In the genomic region with DNA sequence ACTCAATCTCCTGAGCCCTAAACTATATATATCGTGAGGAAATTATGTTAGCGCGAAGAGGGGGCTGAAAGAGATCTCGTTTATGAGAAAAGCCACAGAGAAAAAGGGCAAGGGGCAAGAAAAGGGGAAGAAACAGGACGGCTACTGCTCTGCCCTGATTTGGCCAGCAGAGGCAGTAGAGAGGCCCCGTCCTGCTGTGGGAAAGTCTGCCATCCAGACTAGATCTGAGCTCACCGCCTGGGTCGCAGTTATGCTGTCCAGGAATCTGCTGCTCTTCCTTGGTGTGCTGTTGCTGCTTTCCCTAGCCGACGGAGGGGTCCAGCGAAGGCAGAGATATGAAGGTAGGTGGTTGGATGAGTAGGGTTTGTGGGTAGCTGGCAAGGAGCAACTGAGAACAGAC, we compare ENCODE assay signal across 8 mouse cellular contexts. TPM values are rescaled to one million over a fixed set of nuclear protein-coding genes. Genes with fewer than 3 reads are reported as not detected.
DNase-seq lines count a peak whose midpoint lies in the region; ATAC-seq and TF ChIP-seq lines count a peak whose summit lies in the region.

Gene Wfdc10, plus strand, starts transcription at position 189 of the 400 bp plus-strand sequence.

- H3K27me3 ChIP-seq in thymus, adult 2 months (ENCODE audit: control insufficient read depth, insufficient read depth, low read length), result no peaks in the 10 kb centered on the region

- intact Hi-C loops in gastrocnemius, postnatal 36 days (cut with DNase I), result no loop called here

- peak; percentile 75; the same call in 1 of the 2 replicates for TF ChIP-seq CTCF in thymus, adult 2 months (IDR thresholded peaks at IDR 0.05; ENCODE audit: borderline replicate concordance, control insufficient read depth, extremely low read depth, insufficient read depth, low read length, poor library complexity)

- DNase-seq in gastrocnemius, adult 18-20 months (ENCODE audit: low spot score), result peak; percentile 17
- no peak for DNase-seq in gastrocnemius, postnatal 36 days
- DNase-seq in ovary, adult 18-20 months (ENCODE audit: low spot score), result peak; percentile 19
- DNase-seq in ovary, postnatal 10 days (ENCODE audit: low spot score), result no peak
- DNase-seq in cerebellum, postnatal 36 days, result peak; percentile 13 to 24
- DNase-seq in kidney, adult 8-10 months, result peak; percentile 18 to 52
- DNase-seq in thymus, adult 2 months, result peak; percentile 58

- no peak within 1 kb of the TSS for H3K27ac ChIP-seq in thymus, adult 2 months (ENCODE audit: control insufficient read depth, insufficient read depth, low read length)

- ATAC-seq in megakaryocyte-erythroid progenitor cell, adult 5-6 weeks (replicated peaks; ENCODE audit: low FRiP score, low TSS enrichment, poor library complexity, severe bottlenecking), result peak; percentile 98

- 17% methylated on average over 11 of the region's 11 CpGs for WGBS in thymus, adult 2 months

- no peak for TF ChIP-seq POLR2A in thymus, adult 2 months (IDR thresholded peaks at IDR 0.05; ENCODE audit: control insufficient read depth, extremely low read depth, insufficient read depth, low read length, poor library complexity)

- H3K4me1 ChIP-seq in thymus, adult 2 months (replicated peaks; ENCODE audit: control insufficient read depth, insufficient read depth, low read length), result no peaks in the 10 kb centered on the region

- no peak within 1 kb of the TSS for H3K4me3 ChIP-seq in thymus, adult 2 months (ENCODE audit: control insufficient read depth, insufficient read depth, low read length)

- no peaks in the 10 kb centered on the region for H3K36me3 ChIP-seq in thymus, adult 2 months (ENCODE audit: control insufficient read depth, insufficient read depth, low read length)

RNA-seq across cellular contexts. Expression of gene Wfdc10, which starts in this region (rescaled TPM):
- total RNA-seq in gastrocnemius, adult 18-20 months (2021), result not detected
- total RNA-seq in gastrocnemius, postnatal 36 days (2021), result not detected
- total RNA-seq in megakaryocyte-erythroid progenitor cell, adult 5-6 weeks (2014; fragmentation: Nextera tagmentation), result not detected in 2 replicates
- total RNA-seq in megakaryocyte-erythroid progenitor cell, adult 5-6 weeks (2017), result not detected in 2 replicates
- not detected in 2 replicates for polyA plus RNA-seq in thymus, adult 2 months (2012; rRNA removed)

Comparison
In these comparisons a context has a peak if more than half of its experiments do, and no peak if none do; other contexts are left out.
1. DNase-seq: peak in ovary, adult 18-20 months (single experiment), cerebellum, postnatal 36 days (2 of 2) and kidney, adult 8-10 months (2 of 2); none in gastrocnemius, postnatal 36 days (0 of 2) and ovary, postnatal 10 days (single experiment).
2. Peak in DNase-seq in gastrocnemius, adult 18-20 months; RNA of the gene not detected or under 1 TPM.
3. Peak in ATAC-seq in megakaryocyte-erythroid progenitor cell, adult 5-6 weeks; RNA of the gene not detected or under 1 TPM.
4. Peak in DNase-seq in thymus, adult 2 months; RNA of the gene not detected or under 1 TPM.